Mouse (Mus musculus) heart, adult 8-10 months (tissue): ENCODE data around the gene Pfdn4. TPM values are rescaled to one million over a fixed set of nuclear protein-coding genes. Genes with fewer than 3 reads are reported as not detected.
A peak's percentile ranks its signal among the peaks of the same experiment; 100 is the strongest.
"Not testable (repeated sequence)": the region's sequence is repeated elsewhere in the genome, so short reads cannot be mapped to it uniquely, and the experiment has no call there.

ENCODE experiments used
- DNase-seq: peaks from one replicate; pipeline ENCODE4 v3.0.0; 2022; ENCODE audit warnings: low spot score
- total RNA-seq, 4 experiments: library from RNA; stranded (reverse); gene quantifications; 2 replicates each; pipeline ENCODE4 v1.2.4; 2022

Pfdn4 gene
- total RNA-seq = 10 to 100 TPM in 2 of 4 experiments, 1 to 10 TPM in 2; 9.4 to 12.6 (median 10.9) TPM

GRCm38 (mm10) chr2:170496154-170496930 is at the start of gene Pfdn4:
Gene Pfdn4 (plus strand): TSS chr2:170496428.
- no peak for DNase-seq

DNA sequence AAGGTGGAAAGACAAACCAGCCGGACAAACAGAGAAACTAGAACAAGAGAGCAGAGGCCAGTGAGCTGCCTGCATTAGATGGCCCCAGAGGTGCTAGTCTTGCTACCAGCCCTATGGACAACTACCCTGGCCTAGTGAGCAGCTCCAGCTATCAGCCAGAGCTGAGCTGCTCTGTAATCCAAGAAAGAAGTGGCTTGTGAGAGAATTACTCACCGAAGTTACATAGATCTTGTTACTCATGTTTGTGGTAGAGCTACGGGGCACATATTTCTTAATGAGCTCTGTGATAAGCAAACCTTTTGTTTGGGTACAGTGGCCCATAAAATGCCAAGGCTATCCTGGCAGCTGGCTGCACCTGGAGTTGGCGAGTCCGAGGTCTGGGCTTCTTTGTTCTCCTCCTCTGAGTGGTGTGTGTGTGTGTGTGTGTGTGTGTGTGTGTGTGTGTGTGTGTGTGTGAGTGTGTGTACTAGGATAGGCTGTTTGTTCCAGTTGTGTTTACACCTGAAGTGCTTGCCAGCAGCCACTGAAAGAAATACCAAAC is 49.3 kb upstream of the Pfdn4 start:
- no peak for DNase-seq

GRCm38 (mm10) chr2:170447651-170448050 is 48.6 kb upstream of the Pfdn4 start:
- DNase-seq = no peak

GRCm38 (mm10) chr2:170450933-170451332 is 45.3 kb upstream of the Pfdn4 start:
- DNase-seq = peak; percentile 63

DNA sequence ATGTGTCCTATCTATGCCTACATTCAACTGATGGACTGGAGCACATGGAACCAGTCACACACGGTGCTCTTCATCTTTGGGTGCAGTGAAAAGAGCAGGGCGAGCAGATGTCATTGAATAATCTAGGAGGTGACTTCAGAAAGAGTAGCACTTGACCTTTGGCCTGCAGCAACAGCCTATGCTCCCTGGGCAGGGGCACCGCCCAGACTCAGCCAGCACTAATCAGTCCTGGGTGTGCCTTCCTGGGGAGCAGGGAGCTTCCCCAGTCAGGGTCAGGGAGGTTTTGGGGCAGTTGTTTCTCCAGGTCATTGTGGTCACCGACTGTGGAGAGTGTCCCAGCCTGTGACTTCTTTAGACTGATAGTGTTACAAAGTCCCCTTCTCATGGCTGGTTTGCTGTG is 42.4 kb upstream of the Pfdn4 start:
- not testable (repeated sequence) for DNase-seq

DNA sequence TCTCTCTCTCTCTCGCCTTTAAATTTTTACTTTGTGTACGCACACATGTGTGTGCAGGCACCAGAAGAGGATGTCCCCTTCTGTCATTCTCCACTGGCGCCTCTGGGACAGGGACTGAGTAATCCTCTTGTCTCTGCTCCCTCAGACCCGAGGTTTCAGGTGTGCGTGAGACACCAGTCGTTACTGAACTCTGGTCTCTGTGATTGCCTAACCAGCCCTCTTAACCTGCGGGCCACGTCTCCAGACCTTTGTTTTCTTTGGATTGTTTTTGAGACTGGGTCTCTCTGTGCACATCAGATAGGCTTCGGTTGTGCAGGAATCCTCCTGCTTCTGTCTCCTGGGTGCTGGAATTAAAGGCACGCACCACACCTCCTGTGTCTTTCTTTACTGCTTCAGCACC is 37.0 kb upstream of the Pfdn4 start:
- DNase-seq = no peak

- no peak for DNase-seq
These were observed 36.4 kb upstream of the Pfdn4 start for GRCm38 (mm10) chr2:170459805-170460204.

DNA sequence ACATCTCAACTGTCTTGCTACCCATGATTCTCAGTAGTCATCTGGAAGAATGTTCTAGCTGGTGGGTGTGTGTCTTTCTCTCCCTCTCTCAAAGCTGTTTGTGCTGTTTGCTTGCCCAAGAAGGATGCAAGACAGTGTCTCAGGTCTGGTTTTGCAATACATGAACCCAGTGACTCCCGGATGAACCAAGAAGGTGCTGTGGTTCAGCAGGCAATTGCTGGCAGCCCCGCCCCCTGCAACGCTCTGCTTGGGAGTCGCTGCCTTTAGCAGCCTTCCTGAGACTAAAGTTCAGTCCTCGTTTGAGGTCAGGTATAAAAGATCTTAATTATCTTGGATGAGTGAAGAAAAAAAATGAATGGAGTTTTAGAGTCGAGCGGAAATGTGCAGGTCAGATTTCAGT is 34.6 kb upstream of the Pfdn4 start:
- no peak for DNase-seq

DNA sequence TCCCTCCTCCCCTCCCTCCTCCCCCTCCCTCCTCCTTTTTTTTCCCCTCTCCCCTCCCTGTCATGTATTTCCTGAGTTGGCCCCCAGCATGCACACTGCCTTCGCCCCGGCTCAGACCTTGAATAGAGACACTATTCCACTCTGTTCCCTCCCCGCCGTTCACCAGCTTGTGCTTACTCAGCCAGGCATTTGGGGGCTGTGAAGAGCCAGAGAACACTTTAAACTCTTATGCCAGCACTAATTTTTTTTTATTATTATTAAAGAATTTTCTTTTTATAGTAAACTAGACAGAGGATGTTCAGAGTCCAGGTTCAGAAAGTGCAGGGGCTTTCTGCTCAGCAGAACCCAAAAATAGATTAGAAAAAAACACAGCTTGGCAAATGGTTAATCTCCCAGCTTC is 31.4 kb upstream of the Pfdn4 start:
- DNase-seq = no peak

- DNase-seq = no peak
These were observed 28.2 kb upstream of the Pfdn4 start for GRCm38 (mm10) chr2:170468009-170468408.

DNA sequence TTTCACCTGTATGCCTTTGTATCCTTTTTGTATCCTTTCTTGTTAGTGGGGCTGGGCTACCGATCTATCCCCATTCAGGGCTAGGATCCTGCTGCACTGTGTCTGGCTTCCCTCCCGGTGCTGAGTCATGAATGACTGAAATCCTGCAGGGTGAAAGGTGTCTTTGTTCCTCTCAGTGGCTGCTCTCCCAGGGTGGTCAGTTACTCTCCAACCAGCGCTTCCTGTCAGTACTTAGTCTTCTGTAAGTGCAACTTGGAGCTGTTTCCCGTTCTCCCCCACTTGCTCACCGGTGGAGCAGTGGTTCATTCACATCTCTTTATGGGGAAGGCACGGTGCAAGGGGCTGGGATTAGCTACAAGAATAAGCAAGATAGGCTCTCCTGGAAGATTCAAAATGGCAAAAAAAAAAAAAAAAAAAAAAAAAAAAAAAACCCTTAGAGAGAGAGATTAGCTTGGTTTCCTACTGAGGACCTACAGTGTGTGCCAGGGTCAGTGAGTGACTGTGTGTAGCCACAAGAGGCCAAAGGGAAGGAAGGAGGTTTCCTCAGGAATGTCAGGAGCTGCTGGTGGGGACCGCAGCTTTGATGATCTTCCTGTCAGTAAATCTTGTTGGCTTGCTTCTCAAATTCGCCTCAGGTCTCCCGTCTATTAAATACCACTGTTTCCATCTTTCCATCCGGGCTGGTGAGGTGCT is 26.5 kb upstream of the Pfdn4 start:
- DNase-seq = peak; percentile 8

- no peak for DNase-seq
These were observed 25.6 kb upstream of the Pfdn4 start for GRCm38 (mm10) chr2:170470591-170470990.

DNA sequence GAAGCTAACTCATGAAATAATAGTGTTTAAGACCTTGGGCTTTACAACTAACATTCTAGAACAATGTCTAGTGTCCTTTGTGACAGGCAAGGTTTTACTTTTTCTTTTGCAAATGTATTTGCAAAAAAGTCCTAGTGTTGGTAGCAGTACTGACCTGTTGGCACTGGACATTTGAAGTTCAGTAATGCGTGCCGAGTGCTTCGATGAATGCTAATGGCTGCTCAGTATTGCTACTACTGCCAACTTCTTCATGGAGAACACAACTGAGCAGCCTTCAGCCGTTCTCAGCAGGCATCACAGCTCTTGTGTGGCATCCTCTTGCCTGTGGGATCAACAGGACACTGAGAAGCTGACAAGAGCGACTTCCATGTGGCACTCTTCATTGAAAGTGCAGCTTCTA is 22.1 kb upstream of the Pfdn4 start:
- no peak for DNase-seq

GRCm38 (mm10) chr2:170475164-170475563 is 21.1 kb upstream of the Pfdn4 start:
- DNase-seq = no peak

GRCm38 (mm10) chr2:170476215-170476614 is 20.0 kb upstream of the Pfdn4 start:
- DNase-seq = no peak

DNA sequence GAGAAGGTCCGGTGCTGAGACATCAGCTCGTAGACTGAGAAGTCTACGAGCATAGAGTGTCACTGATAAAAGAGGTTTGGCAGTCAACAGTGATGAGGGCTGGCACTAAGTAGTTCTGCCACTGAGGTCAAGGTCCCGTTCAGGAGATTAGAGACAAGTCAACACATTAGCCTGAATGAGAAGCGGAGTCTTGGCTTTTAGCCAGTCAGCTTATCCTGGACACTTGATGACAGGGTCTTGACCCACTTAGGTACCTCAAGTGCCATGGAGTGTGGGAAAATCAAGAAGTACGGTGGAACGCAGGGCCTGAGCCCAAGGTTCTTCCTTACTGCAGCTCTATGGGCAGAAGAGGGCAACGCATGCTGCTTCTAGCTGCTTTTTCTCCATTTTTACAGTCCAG is 19.6 kb upstream of the Pfdn4 start:
- DNase-seq = no peak

- no peak for DNase-seq
These were observed 14.1 kb upstream of the Pfdn4 start for GRCm38 (mm10) chr2:170482019-170482540.

DNA sequence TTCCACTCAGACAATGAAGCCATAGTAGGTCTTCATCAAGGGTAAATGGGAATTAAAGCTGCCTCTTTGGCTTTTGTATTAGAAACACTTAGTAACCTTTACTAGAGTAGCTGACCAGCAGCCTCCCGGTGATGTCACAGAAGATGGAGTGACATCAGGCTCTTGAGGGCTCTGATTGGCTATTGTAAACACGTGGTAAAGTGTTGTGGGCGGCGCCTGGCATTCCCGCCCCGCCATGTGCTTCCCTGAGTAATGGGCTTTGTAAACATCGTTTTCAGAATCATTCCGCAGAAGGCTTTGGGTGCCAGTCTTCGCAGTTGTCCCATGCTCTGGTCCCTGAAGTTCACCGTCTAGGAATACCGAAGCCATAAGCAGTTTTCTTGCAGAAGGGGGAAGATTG is 12.3 kb upstream of the Pfdn4 start:
- no peak for DNase-seq

GRCm38 (mm10) chr2:170487202-170487601 is 9.0 kb upstream of the Pfdn4 start:
- no peak for DNase-seq

DNA sequence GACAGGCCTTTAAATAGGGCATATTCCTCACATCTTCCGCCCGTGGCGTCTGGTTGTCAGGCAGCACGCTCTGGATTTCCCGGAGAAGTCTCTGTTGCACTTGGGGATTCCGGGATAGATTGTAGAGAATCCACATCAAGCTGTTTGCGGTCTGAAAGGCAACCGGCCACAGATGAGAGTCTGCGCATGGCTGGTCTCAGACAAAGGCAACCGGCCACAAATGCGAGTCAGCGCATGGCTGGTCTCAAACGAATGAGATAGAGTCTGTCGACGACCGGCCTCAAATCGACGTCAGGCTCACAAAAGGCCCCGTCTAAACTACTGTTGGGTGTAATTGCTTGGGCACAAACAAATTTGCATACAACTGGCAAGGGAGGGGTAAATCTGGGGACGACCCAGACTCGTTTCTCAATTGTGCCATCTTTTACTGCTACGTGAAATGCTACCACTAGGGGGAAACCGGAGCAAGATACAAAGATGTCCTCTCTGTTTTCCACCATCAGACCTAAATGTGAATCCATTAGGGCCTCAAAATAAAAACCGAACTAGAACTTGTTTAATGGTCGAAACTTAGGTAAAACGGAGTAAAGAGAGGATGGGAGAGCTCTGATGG is 8.2 kb upstream of the Pfdn4 start:
- no peak for DNase-seq

DNA sequence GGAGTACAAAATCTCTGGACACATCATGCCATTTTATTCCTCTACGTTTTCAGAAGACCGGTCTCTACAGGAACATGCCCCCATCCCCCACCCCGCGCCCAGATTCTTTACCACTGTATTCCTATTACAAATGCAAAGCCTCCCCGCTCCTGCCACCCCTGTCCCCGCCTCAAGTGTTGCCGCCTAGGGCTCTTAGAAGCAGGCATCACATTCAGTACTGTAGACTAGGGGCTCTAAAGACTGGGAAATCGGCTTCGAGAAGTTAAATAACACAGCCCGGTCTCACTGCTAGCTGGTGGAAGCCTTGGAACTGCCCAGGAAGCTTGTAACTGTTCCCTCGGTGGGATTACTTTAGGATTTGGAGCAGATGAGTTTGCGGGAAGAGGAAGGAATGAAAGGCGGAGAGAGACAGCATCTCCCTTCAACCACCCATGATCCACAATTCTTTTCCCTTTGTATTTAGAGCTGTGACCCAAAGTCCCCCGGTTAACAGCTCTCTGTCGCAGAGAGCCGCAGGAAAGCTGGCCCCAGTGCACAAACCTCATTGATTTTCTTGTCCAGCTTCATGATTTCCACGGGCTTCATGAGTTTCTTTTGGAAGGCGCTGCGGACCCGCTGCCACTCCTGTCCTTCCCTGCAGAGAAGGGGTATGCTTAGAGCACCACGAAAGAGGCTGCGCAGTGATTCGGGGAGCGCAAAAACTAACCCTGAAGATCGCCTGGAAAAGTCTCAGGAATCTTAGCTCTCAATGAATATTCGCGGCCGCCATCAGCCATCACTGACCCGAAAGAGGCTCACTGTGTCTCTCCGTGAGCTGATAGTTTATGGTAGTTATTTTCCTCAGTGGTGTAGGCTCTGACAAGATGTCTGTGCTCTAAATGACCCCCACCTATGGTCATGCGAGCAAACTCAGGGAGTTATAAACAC is 1.2 kb upstream of the Pfdn4 start:
- no peak for DNase-seq
